Mouse (Mus musculus): ENCODE results near the gene Pde4d. TPM values are rescaled to one million over a fixed set of nuclear protein-coding genes. Genes with fewer than 3 reads are reported as not detected.

The Pde4d gene
- total and polyA plus RNA-seq, 2 experiments from 2014 or later: 19.0 to 103 TPM

DNA sequence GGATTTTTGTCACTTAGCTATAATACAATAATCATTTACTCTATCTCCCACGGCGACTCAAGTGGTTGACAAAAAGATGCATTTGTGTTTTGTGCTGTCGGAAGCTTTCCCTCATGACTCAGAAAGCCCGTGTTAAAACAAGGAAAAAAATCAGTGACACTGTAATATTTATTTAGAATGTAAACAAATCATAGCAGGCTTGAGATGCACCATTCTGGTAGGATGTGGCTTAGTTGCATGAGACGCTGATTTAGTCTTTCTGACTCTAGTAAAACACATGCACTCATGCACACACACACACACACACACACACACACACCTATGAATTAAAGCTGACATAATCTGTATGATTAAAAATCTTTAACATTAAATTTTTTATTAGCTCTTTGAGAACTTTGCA lies 924.7 kb downstream of the Pde4d start:
- ATAC-seq (ENCODE audit: low FRiP score): no peak
- H3K9ac ChIP-seq (replicated peaks; ENCODE audit: low read length, poor library complexity, severe bottlenecking): no peak overlapping the region
- WGBS: 80% methylated on average over 5 of the region's 5 CpGs
- H3K4me3 ChIP-seq (ENCODE audit: low read depth, low read length): no peak overlapping the region
- H3K27ac ChIP-seq (ENCODE audit: low read depth, low read length): no peak overlapping the region
- H3K27me3 ChIP-seq (ENCODE audit: insufficient read depth, low read length): no peaks in the 10 kb centered on the region
- no peak for TF ChIP-seq CTCF (IDR thresholded peaks at IDR 0.05)
- H3K4me2 ChIP-seq (ENCODE audit: low read depth, low read length, poor library complexity, severe bottlenecking): no peak overlapping the region
- no peaks in the 10 kb centered on the region for H3K36me3 ChIP-seq (ENCODE audit: insufficient read depth, low read length)
- no peaks in the 10 kb centered on the region for H3K9me3 ChIP-seq (ENCODE audit: low read length)
- H3K4me1 ChIP-seq (ENCODE audit: insufficient read depth, low read length): no peaks in the 10 kb centered on the region
- no peak for DNase-seq (ENCODE audit: low spot score)

GRCm38 (mm10) chr13:109376681-109377080 lies 926.9 kb downstream of the Pde4d start:
- H3K9me3 ChIP-seq (ENCODE audit: low read length): no peaks in the 10 kb centered on the region
- no peak for TF ChIP-seq CTCF (IDR thresholded peaks at IDR 0.05)
- no peaks in the 10 kb centered on the region for H3K4me1 ChIP-seq (ENCODE audit: insufficient read depth, low read length)
- 54% methylated on average over 1 of the region's 1 CpGs for WGBS
- no peaks in the 10 kb centered on the region for H3K36me3 ChIP-seq (ENCODE audit: insufficient read depth, low read length)
- no peak overlapping the region for H3K4me3 ChIP-seq (ENCODE audit: low read depth, low read length)
- no peak overlapping the region for H3K4me2 ChIP-seq (ENCODE audit: low read depth, low read length, poor library complexity, severe bottlenecking)
- no peak overlapping the region for H3K27ac ChIP-seq (ENCODE audit: low read depth, low read length)
- ATAC-seq (ENCODE audit: low FRiP score): no peak
- no peak for DNase-seq (ENCODE audit: low spot score)
- no peaks in the 10 kb centered on the region for H3K27me3 ChIP-seq (ENCODE audit: insufficient read depth, low read length)
- no peak overlapping the region for H3K9ac ChIP-seq (replicated peaks; ENCODE audit: low read length, poor library complexity, severe bottlenecking)

DNA sequence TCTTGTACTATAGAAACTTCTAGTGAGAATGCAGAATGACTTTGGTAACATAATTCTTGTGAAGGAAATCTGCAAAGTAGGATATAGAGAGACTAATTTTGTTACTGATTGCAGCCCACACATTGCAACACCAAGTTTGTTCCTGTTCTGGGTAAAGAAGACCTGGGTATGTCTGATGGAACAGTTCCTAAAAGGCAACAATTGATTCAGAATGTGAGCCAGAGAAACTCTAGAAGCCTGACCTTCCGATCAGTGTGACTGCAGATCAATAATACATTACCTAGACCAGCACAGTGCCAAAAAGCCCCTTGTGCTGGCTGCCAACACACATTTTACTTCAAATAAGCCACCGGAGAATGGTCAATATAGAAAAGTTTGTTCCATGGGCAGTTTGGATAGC lies 930.4 kb downstream of the Pde4d start:
- WGBS: 90% methylated on average over 2 of the region's 2 CpGs
- ATAC-seq (ENCODE audit: low FRiP score) (no peak), DNase-seq (ENCODE audit: low spot score) (no peak)
- Histone ChIP-seq H3K9me3 (ENCODE audit: low read length) (no peaks in the 10 kb centered on the region), H3K36me3 (ENCODE audit: insufficient read depth, low read length) (no peaks in the 10 kb centered on the region), H3K27me3 (ENCODE audit: insufficient read depth, low read length) (no peaks in the 10 kb centered on the region), H3K9ac (replicated peaks; ENCODE audit: low read length, poor library complexity, severe bottlenecking) (no peak overlapping the region), H3K27ac (ENCODE audit: low read depth, low read length) (no peak overlapping the region), H3K4me2 (ENCODE audit: low read depth, low read length, poor library complexity, severe bottlenecking) (no peak overlapping the region), H3K4me3 (ENCODE audit: low read depth, low read length) (no peak overlapping the region), H3K4me1 (ENCODE audit: insufficient read depth, low read length) (no peaks in the 10 kb centered on the region)
- TF ChIP-seq CTCF (IDR thresholded peaks at IDR 0.05): no peak

DNA sequence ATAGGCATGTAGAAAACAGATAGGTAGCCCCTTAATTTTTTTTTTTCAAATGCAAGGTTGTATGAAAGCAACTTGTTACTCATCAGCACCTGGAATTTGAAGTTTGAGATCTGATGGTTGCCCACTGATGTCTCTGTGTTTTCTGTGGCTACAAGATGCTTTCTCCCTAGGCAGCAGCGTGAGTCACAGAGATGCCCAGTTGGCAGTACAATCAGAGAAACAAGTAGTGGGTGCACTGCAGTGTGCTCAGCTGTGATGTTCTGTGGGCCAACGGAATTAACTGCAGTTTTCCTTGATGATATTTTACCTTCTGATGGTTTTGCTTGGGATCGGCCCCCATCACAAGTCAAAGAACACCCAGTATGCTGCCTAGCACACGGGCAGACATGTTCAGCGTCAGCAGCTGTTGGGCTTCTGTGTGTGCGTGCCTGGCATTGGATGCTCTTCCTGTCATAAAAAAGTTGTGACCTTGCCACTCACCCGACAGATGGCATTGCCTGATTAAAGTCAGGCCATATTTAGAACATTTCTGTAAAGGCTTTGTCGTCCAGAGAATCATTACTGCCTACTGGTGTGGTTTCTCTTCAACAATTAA lies 939.0 kb downstream of the Pde4d start:
- H3K4me3 ChIP-seq (ENCODE audit: low read depth, low read length): no peak overlapping the region
- peak; percentile 36 for DNase-seq (ENCODE audit: low spot score)
- no peaks in the 10 kb centered on the region for H3K4me1 ChIP-seq (ENCODE audit: insufficient read depth, low read length)
- no peaks in the 10 kb centered on the region for H3K36me3 ChIP-seq (ENCODE audit: insufficient read depth, low read length)
- no peaks in the 10 kb centered on the region for H3K27me3 ChIP-seq (ENCODE audit: insufficient read depth, low read length)
- no peak overlapping the region for H3K27ac ChIP-seq (ENCODE audit: low read depth, low read length)
- no peak overlapping the region for H3K9ac ChIP-seq (replicated peaks; ENCODE audit: low read length, poor library complexity, severe bottlenecking)
- no peak overlapping the region for H3K4me2 ChIP-seq (ENCODE audit: low read depth, low read length, poor library complexity, severe bottlenecking)
- WGBS: 88% methylated on average over 8 of the region's 8 CpGs
- H3K9me3 ChIP-seq (ENCODE audit: low read length): no peaks in the 10 kb centered on the region
- TF ChIP-seq CTCF (IDR thresholded peaks at IDR 0.05): no peak
- ATAC-seq (ENCODE audit: low FRiP score): no peak

- Histone ChIP-seq H3K27ac (ENCODE audit: low read depth, low read length) (no peak overlapping the region), H3K36me3 (ENCODE audit: insufficient read depth, low read length) (no peaks in the 10 kb centered on the region), H3K4me3 (ENCODE audit: low read depth, low read length) (no peak overlapping the region), H3K9ac (replicated peaks; ENCODE audit: low read length, poor library complexity, severe bottlenecking) (no peak overlapping the region), H3K27me3 (ENCODE audit: insufficient read depth, low read length) (no peaks in the 10 kb centered on the region), H3K9me3 (ENCODE audit: low read length) (no peaks in the 10 kb centered on the region), H3K4me2 (ENCODE audit: low read depth, low read length, poor library complexity, severe bottlenecking) (no peak overlapping the region), H3K4me1 (ENCODE audit: insufficient read depth, low read length) (no peaks in the 10 kb centered on the region)
- ATAC-seq (ENCODE audit: low FRiP score): no peak
- 77% methylated on average over 4 of the region's 4 CpGs for WGBS
- no peak for TF ChIP-seq CTCF (IDR thresholded peaks at IDR 0.05)
- peak; percentile 2 for DNase-seq (ENCODE audit: low spot score)
Observed at GRCm38 (mm10) chr13:109402396-109402795, 952.6 kb downstream of the Pde4d start.

- no peak for TF ChIP-seq CTCF (IDR thresholded peaks at IDR 0.05)
- no peak overlapping the region for H3K9ac ChIP-seq (replicated peaks; ENCODE audit: low read length, poor library complexity, severe bottlenecking)
- no peak overlapping the region for H3K4me3 ChIP-seq (ENCODE audit: low read depth, low read length)
- H3K27ac ChIP-seq (ENCODE audit: low read depth, low read length): no peak overlapping the region
- DNase-seq (ENCODE audit: low spot score) (no peak), ATAC-seq (ENCODE audit: low FRiP score) (no peak)
- H3K27me3 ChIP-seq (ENCODE audit: insufficient read depth, low read length): no peaks in the 10 kb centered on the region
- no peak overlapping the region for H3K4me2 ChIP-seq (ENCODE audit: low read depth, low read length, poor library complexity, severe bottlenecking)
- no peaks in the 10 kb centered on the region for H3K9me3 ChIP-seq (ENCODE audit: low read length)
- H3K36me3 ChIP-seq (ENCODE audit: insufficient read depth, low read length): no peaks in the 10 kb centered on the region
- 42% methylated on average over 2 of the region's 2 CpGs for WGBS
- no peaks in the 10 kb centered on the region for H3K4me1 ChIP-seq (ENCODE audit: insufficient read depth, low read length)
Observed at GRCm38 (mm10) chr13:109402936-109403335, 953.2 kb downstream of the Pde4d start.
